Mouse (Mus musculus) lung, embryonic 16.5 days (tissue): ENCODE measurements around the gene Macrod2. TPM values are rescaled to one million over a fixed set of nuclear protein-coding genes. Genes with fewer than 3 reads are reported as not detected.

Source experiments
- ATAC-seq: fragments of 200-750 bp; cut with Nextera tagmentation; 2 replicates; pipeline ENCODE4 v1.8.0; 2017; ENCODE audit warnings: low read depth, mild to moderate bottlenecking, moderate library complexity
- H3K27ac ChIP-seq: fragments of 300-500 bp; sonication (generic); 2 replicates; pipeline ENCODE4 v1.5.1; 2014; ENCODE audit warnings: mild to moderate bottlenecking, control low read depth, low read length
- H3K27me3 ChIP-seq: fragments of 300-500 bp; sonication (generic); 2 replicates; pipeline ENCODE4 v1.6.1; 2014; ENCODE audit warnings: low read depth, low read length, mixed read lengths; ENCODE audit not compliant: control insufficient read depth, insufficient read depth
- H3K36me3 ChIP-seq: fragments of 300-500 bp; sonication (generic); 2 replicates; pipeline ENCODE4 v1.6.1; 2014; ENCODE audit warnings: low read length; ENCODE audit not compliant: control insufficient read depth, insufficient read depth
- H3K4me1 ChIP-seq: fragments of 300-500 bp; sonication (generic); replicated peaks from 2 replicates; pipeline ENCODE4 v1.6.1; 2014; ENCODE audit warnings: low read length, mixed read lengths; ENCODE audit not compliant: control insufficient read depth, insufficient read depth
- H3K4me2 ChIP-seq: fragments of 300-500 bp; sonication (generic); 2 replicates; pipeline ENCODE4 v1.6.1; 2014; ENCODE audit warnings: low read depth, low read length, control low read depth
- H3K4me3 ChIP-seq: fragments of 300-500 bp; sonication (generic); 2 replicates; pipeline ENCODE4 v1.5.1; 2014; ENCODE audit warnings: mild to moderate bottlenecking, low read length, control low read depth
- H3K9ac ChIP-seq: fragments of 300-500 bp; sonication (generic); 2 replicates; pipeline ENCODE4 v1.6.1; 2014; ENCODE audit warnings: low read length, control low read depth
- H3K9me3 ChIP-seq: fragments of 300-500 bp; sonication (generic); 2 replicates; pipeline ENCODE4 v1.6.1; 2016; ENCODE audit warnings: low read length; ENCODE audit not compliant: control insufficient read depth
- WGBS: fragments of 180-500 bp; shearing (Covaris S2); extraction: QIAGEN DNeasy Blood & Tissue Kit; methylation state at CpG from one replicate; pipeline ENCODE4 v1.1.7; 2014; 5-methylcytosine and 5-hydroxymethylcytosine counted together
- polyA plus RNA-seq: library from polyadenylated mRNA; unstranded; fragments of >200 nt; fragmentation: Nextera tagmentation; extraction: Ambion mirVana; gene quantifications from 2 replicates; pipeline ENCODE4 v1.2.1, GENCODE M21; 2015

Gene Macrod2
- polyA plus RNA-seq, 1 experiment from 2014 or later: 32.1 TPM

DNA sequence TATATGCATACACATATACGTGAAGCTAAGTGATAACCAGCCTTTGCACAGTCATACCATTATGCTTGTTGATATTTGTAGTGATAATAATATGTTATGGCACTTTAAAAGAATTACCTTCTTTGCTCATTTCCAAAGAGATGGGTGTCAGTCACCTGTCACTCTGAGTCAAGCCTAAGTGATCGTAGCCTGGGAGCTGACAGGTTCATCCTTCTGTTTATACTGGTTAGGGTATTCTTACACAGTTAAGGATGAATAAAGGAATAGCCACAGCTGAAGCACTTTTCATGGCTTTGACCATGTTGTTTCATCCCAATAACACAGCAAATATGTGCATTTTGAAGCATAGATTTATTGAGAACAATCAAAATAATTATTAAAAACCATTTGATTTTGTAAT, 274.7 kb downstream of the Macrod2 start:
- WGBS: 76% methylated on average over 2 of the region's 2 CpGs
- Histone ChIP-seq H3K9ac (no peak overlapping the region), H3K27me3 (no peaks in the 10 kb centered on the region), H3K4me2 (peak overlapping the region; percentile 41), H3K9me3 (no peaks in the 10 kb centered on the region), H3K4me1 (0 out of 2 replicates have a peak, but pooled peaks cover 2% of the 10 kb centered on the region), H3K36me3 (no peaks in the 10 kb centered on the region), H3K4me3 (peak overlapping the region; percentile 28), H3K27ac (no peak overlapping the region)
- ATAC-seq: no peak

DNA sequence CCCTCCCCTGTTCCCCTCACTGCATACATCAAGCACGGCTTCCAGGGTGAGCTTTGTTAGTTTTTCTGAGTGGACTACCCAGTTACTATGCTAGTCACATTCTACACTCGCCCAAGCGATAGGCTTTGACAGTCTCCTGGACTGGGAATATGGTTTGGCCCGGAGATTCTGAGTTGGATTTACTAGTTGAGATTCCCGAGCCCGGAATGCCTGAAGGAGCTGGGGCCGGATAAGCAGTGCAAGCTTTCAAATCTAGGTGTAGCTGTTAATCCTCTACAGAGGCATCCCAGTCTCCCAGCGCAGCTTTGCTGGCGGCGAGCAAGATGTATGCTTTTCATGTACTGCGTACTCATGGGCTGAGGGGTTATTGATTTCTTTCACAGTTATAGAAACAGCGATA, 275.3 kb downstream of the Macrod2 start:
- Histone ChIP-seq H3K4me2 (peak overlapping the region; percentile 70), H3K27me3 (no peaks in the 10 kb centered on the region), H3K4me1 (0 out of 2 replicates have a peak, but pooled peaks cover 2% of the 10 kb centered on the region), H3K27ac (no peak overlapping the region), H3K9ac (peak overlapping the region; percentile 58), H3K9me3 (no peaks in the 10 kb centered on the region), H3K36me3 (no peaks in the 10 kb centered on the region), H3K4me3 (peak overlapping the region; percentile 52)
- 2% methylated on average over 12 of the region's 12 CpGs for WGBS
- 0 out of 2 replicates have a peak, but pooled peaks have one; percentile 31 for ATAC-seq

DNA sequence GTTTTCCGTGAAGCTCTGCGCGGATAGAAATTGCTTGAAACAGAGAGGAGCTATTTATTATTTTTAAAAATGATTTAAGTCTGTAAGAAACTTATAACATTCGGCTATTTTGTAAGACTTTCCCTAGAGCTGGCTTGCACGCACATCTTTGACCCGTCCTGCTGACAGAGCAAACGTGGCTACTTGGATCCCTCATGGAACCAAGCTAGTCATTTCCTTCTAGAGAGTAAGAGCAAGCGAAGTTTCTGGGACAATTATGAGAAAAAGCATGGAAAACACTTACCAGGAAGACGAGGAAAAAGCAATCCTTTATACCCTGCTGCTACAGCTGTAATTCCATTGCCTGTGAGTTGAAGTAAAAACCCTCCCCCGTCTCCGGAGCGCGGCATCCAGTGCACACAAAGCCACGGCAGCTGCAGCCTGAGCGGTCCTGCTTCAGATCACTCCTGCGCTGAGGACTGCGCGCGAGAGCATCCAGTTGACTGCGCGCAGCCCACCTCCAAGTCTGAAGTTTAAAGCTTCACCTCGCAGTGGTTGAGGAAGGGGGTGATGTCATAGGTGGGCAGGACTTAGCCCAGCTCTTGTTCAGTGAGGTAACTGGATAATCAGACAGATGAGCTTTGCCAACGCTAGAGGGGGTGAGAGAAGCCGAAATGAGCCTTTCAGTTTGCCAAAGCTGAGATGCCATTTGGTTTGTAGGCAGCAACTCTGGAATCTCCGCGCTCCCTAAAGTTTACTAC, 276.0 kb downstream of the Macrod2 start, which contains the start of gene Flrt3:
TSS of gene Flrt3 (minus strand) at position 507 of the 740 bp plus-strand sequence.
- Histone ChIP-seq H3K4me1 (0 out of 2 replicates have a peak, but pooled peaks cover 2% of the 10 kb centered on the region), H3K4me2 (peak within 1 kb of the TSS; percentile 70), H3K9me3 (no peaks in the 10 kb centered on the region), H3K27ac (peak within 1 kb of the TSS; percentile 30), H3K27me3 (no peaks in the 10 kb centered on the region), H3K36me3 (no peaks in the 10 kb centered on the region), H3K9ac (peak within 1 kb of the TSS; percentile 58), H3K4me3 (peak within 1 kb of the TSS; percentile 52)
- ATAC-seq: peak; percentile 99
- under 1% methylated on average over 26 of the region's 26 CpGs for WGBS

GRCm38 (mm10) chr2:140673466-140673865, 278.4 kb downstream of the Macrod2 start:
- Histone ChIP-seq H3K27me3 (no peaks in the 10 kb centered on the region), H3K4me3 (no peak overlapping the region), H3K36me3 (no peaks in the 10 kb centered on the region), H3K9ac (no peak overlapping the region), H3K4me2 (no peak overlapping the region), H3K9me3 (no peaks in the 10 kb centered on the region), H3K4me1 (0 out of 2 replicates have a peak, but pooled peaks cover 1% of the 10 kb centered on the region), H3K27ac (no peak overlapping the region)
- ATAC-seq: no peak
- WGBS: 86% methylated on average over 5 of the region's 5 CpGs

- no peak for ATAC-seq
These were observed 281.6 kb downstream of the Macrod2 start for GRCm38 (mm10) chr2:140676728-140677127.

DNA sequence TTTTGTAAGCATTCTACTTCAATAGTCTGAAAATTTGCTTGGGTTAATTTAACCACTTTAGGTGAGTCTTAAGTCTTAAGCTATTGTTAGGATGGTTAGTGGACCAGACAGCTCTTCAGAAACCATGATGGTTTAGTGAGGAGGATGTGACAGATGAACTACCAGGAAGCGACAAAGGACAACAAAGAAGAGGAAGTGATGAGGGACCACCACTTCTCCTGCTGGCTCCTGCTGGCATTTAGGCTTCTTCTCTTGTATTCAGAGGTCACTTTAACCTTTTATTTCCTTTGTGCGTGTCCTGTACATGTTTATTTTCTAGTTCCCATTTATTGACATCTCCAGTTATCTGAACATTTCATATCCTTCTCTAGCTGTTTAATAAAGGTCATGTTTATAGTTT, 295.8 kb downstream of the Macrod2 start:
- H3K27ac ChIP-seq: no peak overlapping the region
- H3K4me2 ChIP-seq: no peak overlapping the region
- H3K4me3 ChIP-seq: no peak overlapping the region
- WGBS: 70% methylated on average over 2 of the region's 2 CpGs
- no peaks in the 10 kb centered on the region for H3K4me1 ChIP-seq
- ATAC-seq: no peak
- no peaks in the 10 kb centered on the region for H3K36me3 ChIP-seq
- H3K27me3 ChIP-seq: no peaks in the 10 kb centered on the region
- no peaks in the 10 kb centered on the region for H3K9me3 ChIP-seq
- H3K9ac ChIP-seq: no peak overlapping the region

More at GRCm38 (mm10) chr2:140676728-140677127, 281.6 kb downstream of the Macrod2 start:
- Histone ChIP-seq H3K27ac (no peak overlapping the region), H3K27me3 (no peaks in the 10 kb centered on the region), H3K9ac (no peak overlapping the region), H3K4me1 (no peaks in the 10 kb centered on the region), H3K36me3 (no peaks in the 10 kb centered on the region), H3K9me3 (no peaks in the 10 kb centered on the region), H3K4me2 (no peak overlapping the region), H3K4me3 (no peak overlapping the region)
- 64% methylated on average over 3 of the region's 3 CpGs for WGBS

- no peak for ATAC-seq
- Histone ChIP-seq H3K9ac (no peak overlapping the region), H3K27me3 (no peaks in the 10 kb centered on the region), H3K27ac (no peak overlapping the region), H3K4me1 (no peaks in the 10 kb centered on the region), H3K4me3 (no peak overlapping the region), H3K9me3 (no peaks in the 10 kb centered on the region), H3K4me2 (no peak overlapping the region), H3K36me3 (no peaks in the 10 kb centered on the region)
- WGBS: 56% methylated on average over 1 of the region's 1 CpGs
These were observed 296.3 kb downstream of the Macrod2 start for GRCm38 (mm10) chr2:140691403-140691802.

DNA sequence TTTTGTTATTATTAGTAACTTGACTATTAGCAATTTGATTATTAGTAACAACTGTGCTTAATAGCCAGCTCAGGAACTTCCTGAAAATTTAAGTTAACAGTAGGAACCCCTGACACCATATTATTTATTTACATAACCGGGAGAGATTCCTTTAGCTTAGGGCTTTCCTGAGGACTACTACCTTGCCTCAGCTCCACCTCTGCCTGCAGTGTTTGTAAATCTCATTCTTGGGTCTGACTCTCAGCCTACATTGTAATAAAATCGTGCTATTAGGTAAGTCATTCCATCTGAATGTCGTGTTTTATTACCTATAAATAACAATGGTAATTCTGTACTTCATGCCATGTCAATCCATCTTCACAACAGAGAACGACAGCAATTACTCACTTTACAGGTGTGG, 297.4 kb downstream of the Macrod2 start:
- H3K4me3 ChIP-seq: no peak overlapping the region
- no peaks in the 10 kb centered on the region for H3K9me3 ChIP-seq
- no peaks in the 10 kb centered on the region for H3K4me1 ChIP-seq
- H3K36me3 ChIP-seq: no peaks in the 10 kb centered on the region
- no peak overlapping the region for H3K27ac ChIP-seq
- no peak for ATAC-seq
- no peak overlapping the region for H3K9ac ChIP-seq
- WGBS: 56% methylated on average over 4 of the region's 4 CpGs
- no peak overlapping the region for H3K4me2 ChIP-seq
- H3K27me3 ChIP-seq: no peaks in the 10 kb centered on the region

DNA sequence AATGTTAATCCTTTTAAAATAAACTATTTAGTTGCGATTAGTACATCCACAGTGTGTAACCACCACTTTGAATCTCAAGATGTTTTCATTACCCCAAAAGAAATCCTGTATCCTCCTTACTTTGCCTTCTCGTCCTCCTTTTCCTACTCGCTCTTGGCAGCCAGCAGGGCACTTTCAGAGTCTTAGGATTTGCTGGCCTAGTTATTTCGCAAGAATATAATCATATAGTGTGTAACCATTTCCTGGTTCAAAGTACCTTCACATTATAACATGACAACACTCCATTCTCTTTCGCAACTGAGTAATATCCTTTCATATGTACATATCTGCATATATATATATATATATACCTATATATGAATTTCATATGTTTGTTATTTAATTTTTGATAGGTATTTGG, 298.7 kb downstream of the Macrod2 start:
- Histone ChIP-seq H3K27ac (no peak overlapping the region), H3K9me3 (no peaks in the 10 kb centered on the region), H3K36me3 (no peaks in the 10 kb centered on the region), H3K4me1 (no peaks in the 10 kb centered on the region), H3K4me2 (no peak overlapping the region), H3K4me3 (no peak overlapping the region), H3K9ac (no peak overlapping the region), H3K27me3 (no peaks in the 10 kb centered on the region)
- no peak for ATAC-seq
- 76% methylated on average over 5 of the region's 5 CpGs for WGBS
